Mouse (Mus musculus): ENCODE results near the gene Gpc1.

- TF ChIP-seq CTCF (IDR thresholded peaks at IDR 0.05; ENCODE audit: low read depth, low read length) (no peak), POLR2A (IDR thresholded peaks at IDR 0.05; ENCODE audit: borderline replicate concordance, low read depth, low read length) (no peak)
These were observed 50.5 kb downstream of the Gpc1 start for GRCm38 (mm10) chr1:92881982-92882381.

Measured in bone marrow macrophage, adult 2 months (primary cell).